Mouse (Mus musculus) inflammation-experienced regulatory T-cells, adult 16 weeks (primary cell): ENCODE data around the gene Spata22. TPM values are rescaled to one million over a fixed set of nuclear protein-coding genes. Genes with fewer than 3 reads are reported as not detected.

Source experiments
- polyA plus RNA-seq: library from polyadenylated mRNA; unstranded; fragments of 100-300 nt; shearing (Covaris generic); gene quantifications from one replicate; pipeline ENCODE4 v1.2.1, GENCODE M21; 2017

Gene Spata22
- polyA plus RNA-seq: not detected

GRCm38 (mm10) chr11:73329442-73329841 is at the start of gene Spata22, which contains the start of the genes Aspa and Gm49340:
TSS of gene Spata22 (plus strand) at chr11:73329741.
TSS of gene Aspa (minus strand) at chr11:73329596.
TSS of gene Gm49340 (plus strand) at chr11:73329741.

DNA sequence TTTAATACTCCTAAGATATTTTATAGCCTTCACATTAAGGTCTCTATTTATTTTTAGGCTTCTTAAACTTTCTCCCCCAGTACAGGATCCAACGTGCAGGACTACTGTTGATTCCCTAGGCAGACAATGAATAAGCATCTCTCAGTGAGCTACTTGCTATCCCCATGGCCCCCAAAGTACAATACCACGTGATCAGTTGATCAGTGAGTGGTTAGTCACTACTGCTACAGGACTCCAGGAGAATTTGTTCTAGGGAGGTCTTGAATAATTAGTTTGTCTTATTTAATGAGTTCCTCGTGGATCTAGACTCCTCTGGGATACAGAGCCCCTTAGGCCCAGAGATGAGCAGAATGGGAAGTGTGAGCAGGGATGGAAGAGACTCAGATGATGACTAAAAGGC is 20.9 kb downstream of the Spata22 start, which contains the start of gene Olfr20:
Gene Olfr20 (plus strand): TSS at position 301 of the 400 bp plus-strand sequence.

DNA sequence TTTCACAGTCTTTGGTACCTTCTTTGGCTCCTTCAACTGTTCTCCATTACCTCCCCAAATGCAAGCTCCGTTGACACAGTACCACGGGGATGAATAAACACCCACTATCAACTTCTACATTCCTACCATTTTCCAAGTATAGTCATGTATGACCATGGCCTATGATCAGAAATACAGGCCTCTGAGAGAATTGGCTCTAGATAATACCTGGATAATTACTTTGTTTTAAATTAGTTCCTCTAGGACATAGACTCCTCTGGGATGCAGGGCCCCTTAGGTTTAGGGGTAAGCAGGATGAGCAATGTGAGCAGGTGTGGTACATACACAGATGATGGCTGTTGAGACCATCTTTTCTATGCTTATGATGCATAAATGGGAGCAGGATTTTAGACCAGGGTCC is 41.4 kb downstream of the Spata22 start, which contains the start of gene Olfr376:
Gene Olfr376 (plus strand): TSS at position 301 of the 400 bp plus-strand sequence.

Other genes starting within 250 kb of the Spata22 start
- gene Itgae, start 239.2 kb upstream of the Spata22 start, polyA plus RNA-seq: 95.2 TPM
- gene Haspin, start 191.4 kb upstream of the Spata22 start, polyA plus RNA-seq: 6.5 TPM
- 0.16 TPM for gene P2rx5, start 169.3 kb upstream of the Spata22 start, polyA plus RNA-seq
- gene Emc6, start 152.7 kb upstream of the Spata22 start, polyA plus RNA-seq: 55.7 TPM
- gene Tax1bp3, start 152.7 kb upstream of the Spata22 start, polyA plus RNA-seq: 35.5 TPM
- 16.1 TPM for gene Ctns, start 130.7 kb upstream of the Spata22 start, polyA plus RNA-seq
- 10.6 TPM for gene Shpk, start 130.3 kb upstream of the Spata22 start, polyA plus RNA-seq
- gene Trpv1, start 95.4 kb upstream of the Spata22 start, polyA plus RNA-seq: not detected
- not detected for gene Trpv3, start 62.4 kb upstream of the Spata22 start, polyA plus RNA-seq
- not detected for gene Aspa, start 145 bp upstream of the Spata22 start, polyA plus RNA-seq
- not detected for gene Gm49340, start within 50 bp of the Spata22 start, polyA plus RNA-seq
- gene Olfr20, start 21.0 kb downstream of the Spata22 start, polyA plus RNA-seq: not detected
- not detected for gene Olfr376, start 41.5 kb downstream of the Spata22 start, polyA plus RNA-seq
- not detected for gene Olfr1, start 69.9 kb downstream of the Spata22 start, polyA plus RNA-seq
- not detected for gene Olfr378, start 98.7 kb downstream of the Spata22 start, polyA plus RNA-seq
- not detected for gene Olfr380, start 127.8 kb downstream of the Spata22 start, polyA plus RNA-seq
- gene Olfr381, start 161.9 kb downstream of the Spata22 start, polyA plus RNA-seq: not detected
- gene Olfr382, start 187.5 kb downstream of the Spata22 start, polyA plus RNA-seq: not detected